Mouse (Mus musculus) embryonic stem cell, embryonic (primary cell): ENCODE measurements around the gene Txndc11.

Experiments
- CTCF ChIA-PET, 4 experiments: fragments of 300-600 bp in 2 of 4; fragments of 350-600 bp in 2 of 4; sonication (Branson Sonifier 250); formaldehyde crosslinking; loops; one replicate each; lab custom pipeline; 2022; ENCODE audit warnings: inconsistent platforms in 2 of 4; lab: Charles Lee
- POLR2A ChIA-PET, 4 experiments: fragments of 300-600 bp in 2 of 4; fragments of 350-600 bp in 2 of 4; sonication (Branson Sonifier 250); formaldehyde crosslinking; loops; one replicate each; lab custom pipeline; 2022; ENCODE audit warnings: antibody characterized with exemption in 4 of 4, inconsistent platforms in 1 of 4; lab: Charles Lee

Txndc11 gene

DNA sequence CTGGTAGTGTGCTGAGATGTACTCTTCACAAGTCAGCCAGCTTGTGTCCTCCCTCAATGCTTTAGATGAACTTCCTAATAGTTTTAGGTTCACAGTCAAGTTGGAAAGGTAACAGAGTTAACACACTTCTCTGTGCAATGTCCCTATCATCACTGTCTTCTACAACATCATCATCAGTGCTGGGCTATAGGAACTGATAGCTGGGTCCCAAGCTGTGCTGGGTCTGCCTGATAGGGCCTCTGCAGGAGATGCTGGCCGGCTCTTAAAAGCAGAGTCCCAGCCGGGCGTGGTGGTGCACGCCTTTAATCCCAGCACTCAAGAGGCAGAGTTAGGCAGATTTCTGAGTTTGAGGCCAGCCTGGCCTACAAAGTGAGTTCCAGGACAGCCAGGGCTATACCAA, 103.6 kb downstream of the Txndc11 start:
- POLR2A ChIA-PET = interaction anchor here in 3 of 4 experiments (0.5 to 1.9 kb wide), 7 partner anchors 9 to 233 kb away, joined by 3 to 7 read pairs (median 5); no protein-coding TSS in a partner anchor
- CTCF ChIA-PET = interaction anchor here in 3 of 4 experiments (0.8 to 0.9 kb wide), 3 partner anchors 61 to 151 kb away, joined by 3 to 7 read pairs (median 3); no protein-coding TSS in a partner anchor

DNA sequence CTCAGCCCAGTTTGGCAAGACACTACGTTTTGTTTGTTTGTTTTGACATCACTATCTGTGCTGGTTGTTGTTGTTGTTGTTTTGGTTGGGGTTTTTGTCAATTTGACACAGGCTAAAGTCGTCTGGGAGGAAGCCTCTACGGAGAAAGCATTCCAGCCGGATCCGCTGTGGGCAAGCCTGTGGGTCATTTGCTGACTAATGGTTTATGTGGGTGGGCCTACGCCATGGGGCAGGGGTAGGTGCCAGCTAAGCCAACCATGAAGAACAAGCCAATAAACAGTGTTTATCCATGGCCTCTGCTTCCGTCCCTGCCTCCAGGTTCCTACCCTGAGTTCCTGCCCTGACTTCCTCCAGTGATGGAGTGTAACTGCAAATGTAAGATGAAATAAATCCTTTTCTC, 106.2 kb downstream of the Txndc11 start:
- POLR2A ChIA-PET = interaction anchor here in 1 of 4 experiments (1.0 kb wide), 1 partner anchor 9 kb away, joined by 3 read pairs; no protein-coding TSS in a partner anchor
- CTCF ChIA-PET = no interaction called here
